Mouse (Mus musculus) ovary, postnatal 10 days (tissue): ENCODE results near the gene Frmd4a.

Source experiments
- DNase-seq: peaks from one replicate; pipeline ENCODE4 v3.0.0; 2022; ENCODE audit warnings: low spot score

The Frmd4a gene

DNA sequence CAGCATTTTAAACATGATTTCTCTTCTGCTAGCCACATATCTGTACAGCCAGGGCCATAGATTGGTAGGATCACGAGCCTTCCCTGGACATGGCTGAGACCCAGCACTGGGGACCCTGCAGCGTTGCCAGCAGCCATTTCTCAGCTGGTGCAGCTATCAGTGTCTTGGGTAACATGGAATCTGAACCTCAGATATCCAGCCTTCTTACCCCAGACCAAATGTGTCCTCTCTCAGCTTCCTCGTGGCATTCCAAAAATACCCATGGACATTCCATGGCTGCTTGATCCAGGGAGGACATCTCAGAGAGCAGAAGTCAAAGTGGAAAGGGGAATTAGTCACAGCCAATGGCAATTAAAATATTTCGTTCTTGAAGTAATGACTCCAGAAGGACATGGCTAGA, 321.6 kb downstream of the Frmd4a start:
- no peak for DNase-seq

DNA sequence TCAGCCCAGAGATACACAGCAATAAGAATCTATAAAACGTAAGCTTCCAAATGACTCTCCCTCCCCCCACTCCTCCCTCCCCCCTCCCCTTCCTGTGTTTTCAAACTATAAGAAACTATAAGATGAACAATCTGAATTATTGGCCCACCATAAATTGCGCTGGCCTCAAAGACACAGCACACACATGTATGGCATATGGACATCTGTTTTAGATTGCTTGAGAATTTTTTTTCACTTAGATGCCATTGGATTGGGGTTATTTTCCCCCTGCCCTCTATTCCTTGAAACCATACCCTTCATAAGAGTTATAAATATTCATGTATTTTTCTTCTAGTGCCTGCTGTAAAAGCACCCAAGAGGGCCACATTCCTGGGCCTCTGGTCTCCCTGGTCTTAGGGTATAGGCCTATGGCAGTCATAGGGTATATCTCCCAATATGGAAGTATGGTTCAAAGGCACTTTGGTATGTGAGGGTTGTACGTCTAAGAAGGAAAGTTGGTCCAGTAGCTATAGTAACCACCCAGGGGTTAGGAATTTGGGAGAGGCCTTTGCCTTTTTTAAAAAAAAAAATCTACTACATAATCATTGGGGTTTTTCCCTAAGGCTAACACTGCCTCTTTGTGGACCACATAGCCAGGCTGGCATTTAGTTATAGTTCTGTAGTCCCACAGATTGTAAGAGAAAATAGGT, 322.2 kb downstream of the Frmd4a start:
- no peak for DNase-seq

DNA sequence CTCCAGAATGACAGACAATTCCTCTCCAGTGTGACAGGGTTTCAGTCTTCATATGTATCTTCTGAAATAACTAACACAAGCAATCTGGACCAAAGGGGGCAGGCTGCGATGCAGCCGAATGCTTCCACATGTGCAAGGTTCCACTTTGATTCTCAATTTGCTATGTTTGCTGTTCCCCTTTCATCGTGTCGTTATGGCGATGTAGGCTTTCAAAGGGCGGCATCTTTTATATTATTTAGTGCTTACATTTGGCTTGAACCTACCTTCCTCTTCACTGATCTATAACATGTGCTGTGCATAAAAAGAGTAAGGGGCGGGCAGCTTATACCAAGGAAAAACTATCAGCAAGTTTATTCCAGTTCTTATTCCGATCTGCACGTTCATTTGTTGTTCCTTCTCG, 322.9 kb downstream of the Frmd4a start:
- no peak for DNase-seq

DNA sequence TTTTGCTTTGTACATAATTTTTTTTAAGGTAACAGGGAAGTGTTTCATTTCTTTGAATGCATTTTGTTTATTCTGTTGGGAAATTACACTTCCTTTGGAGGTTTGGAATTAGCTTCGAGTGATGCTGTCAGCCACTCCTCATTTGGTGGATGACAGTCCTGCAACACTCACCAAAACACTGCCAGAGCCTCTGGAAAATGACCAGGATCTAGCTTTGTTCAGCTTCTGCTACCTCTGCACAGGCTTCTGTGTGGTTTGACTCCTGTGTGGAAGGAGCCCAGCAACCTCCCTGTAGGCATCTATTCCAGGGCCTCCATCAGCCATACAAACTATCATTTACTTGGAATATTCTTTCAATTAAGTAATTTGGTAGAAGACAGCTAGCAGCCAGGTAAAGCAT, 323.6 kb downstream of the Frmd4a start:
- no peak for DNase-seq

DNA sequence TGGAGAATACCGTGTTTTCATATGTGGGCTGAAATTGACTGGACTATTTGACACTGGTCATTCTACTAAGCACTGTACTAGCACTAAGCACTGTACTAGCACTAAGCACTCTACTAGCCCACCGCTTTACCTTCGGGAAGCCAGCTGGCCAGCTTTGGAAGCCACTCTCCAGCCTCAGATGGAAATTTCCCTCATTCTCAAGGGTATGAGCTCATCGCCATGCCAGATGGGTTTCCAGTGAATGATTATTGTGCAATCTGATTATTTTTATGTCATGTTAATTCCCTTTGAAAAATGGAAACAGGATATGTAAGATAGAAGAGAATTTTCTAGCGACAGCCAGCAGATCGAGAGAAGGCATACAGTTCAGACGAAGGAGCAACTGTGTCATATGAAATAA, 324.5 kb downstream of the Frmd4a start:
- DNase-seq, result no peak

DNA sequence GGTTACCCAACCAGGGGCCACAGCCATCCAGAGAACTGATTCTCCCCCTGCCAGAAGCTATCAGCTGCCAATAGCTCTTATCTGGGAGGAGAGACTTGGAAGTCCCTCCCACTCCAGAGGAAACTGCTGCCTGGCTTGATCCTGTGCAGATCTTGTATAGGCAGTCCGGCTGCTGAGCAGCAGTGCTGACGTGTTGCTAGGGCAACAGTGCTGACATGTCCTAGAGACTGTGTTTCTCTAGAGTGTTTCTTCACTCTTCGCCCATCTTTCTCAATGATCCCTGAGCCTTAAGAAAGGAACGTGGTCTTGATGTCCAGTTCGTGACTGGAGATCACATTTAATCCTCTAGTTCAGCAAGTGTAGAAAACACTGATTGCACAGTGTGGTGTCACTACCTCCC, 326.9 kb downstream of the Frmd4a start:
- no peak for DNase-seq

DNA sequence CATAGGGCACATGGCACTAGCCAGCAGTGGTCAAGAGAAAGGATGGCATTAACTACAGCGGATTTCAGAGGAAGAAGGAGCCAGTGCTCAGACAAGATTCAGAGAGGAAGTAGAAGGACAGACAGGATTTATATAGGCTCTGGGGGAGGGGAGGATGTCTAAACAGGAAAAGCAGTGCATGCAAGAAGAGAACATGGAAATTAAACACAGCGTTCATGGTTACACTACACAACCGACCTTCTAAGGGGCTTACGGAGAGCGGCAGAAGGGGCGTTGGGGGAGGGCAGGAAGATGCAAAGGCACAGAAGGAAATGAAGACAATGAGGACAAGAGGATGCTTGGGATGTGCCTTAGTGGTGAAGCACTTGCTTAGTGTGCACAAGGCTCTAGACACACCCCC, 328.7 kb downstream of the Frmd4a start:
- no peak for DNase-seq

DNA sequence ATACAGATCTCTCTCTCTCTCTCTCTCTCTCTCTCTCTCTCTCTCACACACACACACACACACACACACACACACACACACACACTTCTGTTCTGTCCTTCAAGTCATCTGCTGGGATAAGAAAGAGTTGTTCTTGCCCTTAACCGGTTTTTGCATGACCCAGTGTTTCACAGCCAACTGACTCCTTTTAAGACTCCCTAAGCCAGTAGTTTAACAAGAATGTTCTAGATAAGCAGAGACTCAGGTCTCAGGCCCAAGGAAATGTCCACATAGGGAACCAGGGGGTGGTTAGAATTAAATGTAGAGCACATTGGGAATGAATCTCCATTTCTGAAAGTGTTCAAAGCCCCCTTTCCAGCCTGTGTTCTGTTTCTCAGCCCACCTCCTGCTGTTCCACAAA, 329.4 kb downstream of the Frmd4a start:
- no peak for DNase-seq

DNA sequence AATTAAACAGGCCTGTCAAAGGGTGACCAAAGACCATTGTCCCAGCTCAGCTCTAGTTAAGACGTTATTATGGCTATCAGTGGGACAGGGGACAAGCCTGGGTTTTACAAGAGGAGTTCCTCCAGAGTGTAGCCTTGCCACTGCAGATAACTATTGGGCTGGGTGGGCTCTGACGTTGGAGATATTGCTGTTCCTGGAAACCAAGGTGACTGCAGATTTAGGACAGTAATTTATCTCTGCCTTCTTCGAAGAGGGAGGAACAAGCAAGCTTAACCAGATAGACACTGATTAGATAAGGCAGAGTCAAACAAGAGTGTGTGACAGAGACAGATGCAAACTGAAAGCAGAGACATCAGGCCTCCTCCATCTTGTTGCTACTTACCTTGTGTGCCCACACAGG, 330.3 kb downstream of the Frmd4a start:
- DNase-seq, result no peak

DNA sequence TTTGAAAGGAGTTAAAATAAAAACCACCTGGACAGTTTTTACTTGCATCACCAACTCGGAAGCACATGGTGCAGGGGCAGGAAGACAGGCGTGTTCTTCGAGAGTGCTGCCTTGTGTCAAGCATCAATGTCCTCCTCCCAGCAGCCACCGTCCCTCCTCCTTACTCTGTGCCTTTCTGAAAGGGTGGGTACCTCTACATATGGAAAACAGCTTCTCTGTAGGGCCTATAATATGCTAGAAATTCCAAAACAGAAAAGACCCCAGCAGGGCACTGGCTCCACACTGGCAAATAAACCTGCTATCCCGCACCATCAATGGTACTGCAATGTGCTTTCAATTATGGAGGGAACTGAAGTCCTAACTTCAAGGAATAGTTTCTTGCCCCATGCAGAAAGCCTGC, 331.0 kb downstream of the Frmd4a start:
- no peak for DNase-seq

DNA sequence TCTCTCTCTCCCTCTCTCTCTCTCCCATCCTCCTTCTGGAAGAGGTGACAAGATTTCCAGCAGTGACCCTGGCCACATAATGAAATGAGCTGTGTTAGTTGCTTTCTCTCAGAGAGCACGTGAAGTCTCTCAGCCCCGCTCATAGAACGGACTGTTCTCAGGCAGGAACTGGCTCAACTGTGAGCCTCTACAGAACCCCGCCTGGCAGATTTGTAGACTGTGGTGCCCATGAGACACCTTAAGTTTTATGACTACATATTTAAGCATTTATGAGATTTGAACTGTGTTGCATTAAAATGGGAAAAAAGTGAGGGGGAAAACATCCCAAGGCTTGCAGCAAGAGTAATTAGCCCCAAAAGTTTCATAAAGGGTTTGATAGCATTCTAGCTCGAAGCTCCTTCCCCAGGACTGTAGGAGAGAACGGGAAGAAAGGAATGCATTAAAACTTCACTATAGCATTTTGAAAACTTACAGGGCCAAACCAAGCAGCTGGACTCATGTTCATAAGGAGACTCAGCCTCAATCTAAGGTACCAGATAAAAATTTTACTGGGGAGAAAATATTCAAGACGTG, 339.4 kb downstream of the Frmd4a start:
- no peak for DNase-seq

DNA sequence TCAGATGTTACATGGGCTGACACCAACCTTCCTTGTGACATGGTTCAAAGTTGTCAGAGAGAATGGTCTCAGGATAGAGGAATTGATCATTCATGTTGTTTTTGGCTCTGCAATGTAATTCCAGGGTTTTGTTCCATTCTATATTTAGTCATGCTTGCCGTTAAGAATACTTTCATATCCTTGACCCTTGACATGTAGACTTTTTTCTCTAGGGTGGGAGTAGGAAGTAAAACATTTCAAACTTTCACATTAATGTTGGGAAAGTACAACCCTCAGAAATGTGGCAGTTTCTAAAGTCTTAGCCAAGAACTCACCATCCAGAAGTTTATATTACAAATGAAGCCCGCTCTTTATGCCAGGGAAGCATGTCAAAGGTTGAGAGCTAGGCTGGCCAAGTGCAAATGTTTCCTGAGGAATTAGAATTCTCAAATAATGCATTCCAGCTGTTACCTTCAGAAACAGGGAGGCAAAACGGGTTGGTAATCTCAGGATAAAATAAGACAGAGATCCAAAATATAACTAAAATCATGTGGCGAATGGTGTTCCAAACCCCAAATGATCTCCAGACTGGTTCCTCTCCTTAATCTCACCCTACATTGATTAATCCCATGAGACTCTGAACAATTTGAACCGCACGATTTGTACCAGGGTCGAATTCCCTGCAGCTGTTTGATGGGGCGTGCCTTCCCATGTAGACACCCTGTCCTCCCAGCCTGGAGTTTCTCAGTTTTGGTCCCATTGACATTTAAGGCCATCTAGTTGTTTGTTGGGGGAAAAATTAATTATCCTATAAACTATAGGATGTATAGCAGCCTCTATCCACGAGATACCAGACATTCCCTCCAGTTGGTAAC, 344.7 kb downstream of the Frmd4a start:
- DNase-seq, result no peak

DNA sequence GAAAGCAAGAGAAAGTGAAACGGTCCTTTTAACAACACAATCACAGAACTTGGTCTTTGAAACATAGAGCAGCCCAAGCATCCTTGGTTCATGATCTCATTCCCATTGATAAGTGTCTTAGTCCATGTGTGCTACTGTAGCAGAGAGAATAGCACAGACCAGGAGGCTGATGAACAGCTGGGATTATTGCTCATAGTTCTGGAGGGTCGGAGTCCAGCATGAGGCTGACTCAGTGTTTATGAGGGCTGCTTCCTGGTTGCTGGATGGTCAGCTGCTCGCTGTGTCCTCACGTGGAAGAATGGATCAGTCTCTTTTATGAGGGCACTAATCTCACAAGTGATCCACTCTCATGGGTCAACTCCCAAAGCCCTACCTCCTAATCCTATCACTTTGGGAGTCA, 347.4 kb downstream of the Frmd4a start:
- no peak for DNase-seq

DNA sequence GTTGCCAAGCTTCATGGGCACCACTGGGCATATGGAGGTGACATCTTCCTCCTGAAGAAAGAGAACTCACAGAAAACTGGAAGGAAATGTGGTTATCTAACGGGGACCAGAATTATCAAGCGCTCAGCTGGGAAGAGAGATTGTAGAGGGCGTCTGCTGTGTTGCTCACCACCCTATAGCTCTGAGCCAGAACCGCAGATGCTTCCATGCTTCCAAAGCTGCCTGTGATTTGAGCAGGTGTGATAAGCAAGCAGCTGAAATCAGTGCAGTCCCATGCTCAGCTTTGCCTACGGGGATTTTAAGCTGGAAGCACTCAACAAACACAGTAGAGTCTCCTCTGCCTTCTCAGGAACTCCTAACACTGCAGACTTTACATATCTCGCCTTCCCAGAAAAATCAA, 351.0 kb downstream of the Frmd4a start:
- no peak for DNase-seq

DNA sequence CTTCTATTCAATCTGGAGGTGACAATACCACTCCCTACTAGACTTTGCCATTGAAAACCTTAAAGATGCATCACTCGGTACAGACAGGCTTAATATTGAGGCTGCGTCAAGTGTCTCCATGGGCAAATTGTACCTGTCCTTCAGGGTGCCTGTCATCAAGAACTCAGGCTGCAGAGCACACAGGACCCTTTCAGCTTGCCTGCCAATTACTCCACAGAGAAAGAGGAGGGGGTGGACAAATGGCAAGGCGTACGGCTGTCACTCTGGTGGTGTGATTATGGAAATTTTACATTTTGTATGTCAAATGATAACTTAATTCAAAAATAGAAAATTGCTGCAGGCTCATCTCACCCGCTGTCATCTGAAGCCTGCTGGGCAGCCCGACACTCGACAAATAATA, 353.0 kb downstream of the Frmd4a start:
- DNase-seq, result no peak

DNA sequence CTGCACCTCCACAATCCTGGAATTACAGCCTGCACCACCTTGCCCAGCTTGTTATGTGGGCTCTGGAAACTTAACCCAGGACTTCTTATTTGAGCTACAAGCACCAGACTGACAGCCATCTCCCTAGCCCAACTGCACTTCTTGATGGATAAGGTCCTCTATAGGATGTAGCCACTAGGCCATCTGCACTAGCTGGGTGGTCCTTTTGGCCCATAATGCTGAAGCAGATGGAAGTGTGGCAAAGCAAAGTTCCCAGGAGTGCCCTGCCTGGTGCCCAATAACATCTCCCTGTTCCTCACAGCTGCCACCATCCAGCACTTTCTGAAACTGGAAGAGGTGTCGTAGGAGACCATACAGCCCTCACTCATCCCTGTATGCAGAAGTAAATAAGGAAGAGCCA, 353.8 kb downstream of the Frmd4a start:
- no peak for DNase-seq

DNA sequence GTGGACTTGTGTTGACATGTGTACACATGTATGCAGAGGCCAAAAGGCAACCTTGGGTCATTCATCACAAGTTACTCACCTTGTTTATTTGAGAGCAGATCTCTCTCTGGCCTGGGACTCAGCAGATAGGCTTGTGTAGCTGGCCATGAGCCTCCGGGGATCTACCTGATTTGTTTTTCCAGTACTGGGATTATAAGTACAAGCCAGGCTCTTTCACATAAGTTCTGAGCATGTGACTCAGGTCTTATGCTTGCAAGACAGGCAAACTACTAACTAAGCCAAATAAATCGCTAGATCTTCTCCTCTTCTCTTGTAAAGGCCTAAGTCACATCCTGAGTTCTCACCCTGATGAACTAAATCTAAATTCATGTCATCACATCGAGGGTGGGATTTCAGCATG, 361.3 kb downstream of the Frmd4a start:
- no peak for DNase-seq

DNA sequence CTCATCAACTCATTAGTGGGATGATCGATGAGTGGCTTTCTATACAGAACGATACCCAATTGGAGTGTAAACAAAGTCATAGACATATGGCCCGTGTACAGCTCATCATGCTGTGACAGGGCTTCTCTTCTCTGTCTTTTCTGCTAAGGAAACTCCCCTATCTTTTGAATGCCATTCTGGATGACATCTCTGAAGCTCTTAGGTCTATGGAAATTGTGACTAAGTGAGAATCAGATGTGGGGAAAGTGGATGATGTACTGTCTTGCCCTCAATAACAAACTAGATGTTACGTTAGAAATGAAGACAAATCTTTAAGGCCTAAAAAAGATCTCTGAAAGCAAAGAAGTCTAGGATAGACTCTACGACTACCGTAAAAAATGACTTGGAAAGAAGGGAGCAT, 362.9 kb downstream of the Frmd4a start:
- DNase-seq, result no peak

DNA sequence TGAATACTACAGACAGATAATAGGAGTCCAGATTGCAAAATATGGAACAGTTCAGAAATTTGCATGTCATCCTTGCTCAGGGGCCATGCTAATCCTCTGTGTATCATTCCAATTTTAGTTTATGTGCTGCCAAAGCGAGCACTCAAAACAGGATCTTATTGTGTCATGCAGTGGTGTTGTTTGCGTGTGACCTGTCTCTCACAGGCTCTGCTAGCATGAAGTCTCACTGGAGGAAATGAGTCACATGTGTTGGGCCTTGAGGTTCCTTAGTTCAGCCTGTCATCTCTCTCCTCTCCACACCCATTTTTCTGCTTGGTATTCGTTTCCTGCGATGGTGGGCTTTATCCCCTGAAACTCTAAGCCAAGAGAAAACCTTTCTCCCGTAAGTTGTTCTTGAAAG, 363.4 kb downstream of the Frmd4a start:
- DNase-seq, result no peak

DNA sequence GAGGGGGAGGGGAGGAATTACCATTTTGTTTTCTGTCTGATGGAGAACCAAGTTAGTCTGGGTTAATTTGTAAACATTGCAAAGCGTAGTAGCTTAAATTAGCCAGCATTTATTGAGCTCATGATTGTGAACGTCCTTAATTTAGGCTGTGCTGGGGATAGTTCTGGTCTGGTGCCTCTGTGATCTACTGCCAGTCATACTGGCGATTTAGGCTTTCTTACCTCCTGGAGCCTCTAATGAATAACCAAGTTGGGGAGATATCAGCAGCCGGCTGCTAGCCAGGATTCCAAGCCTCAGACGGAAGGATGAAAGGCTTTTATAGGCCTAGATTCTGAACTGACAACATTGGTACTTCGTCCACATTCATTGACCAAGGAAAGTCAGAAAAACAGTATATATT, 369.0 kb downstream of the Frmd4a start:
- no peak for DNase-seq

DNA sequence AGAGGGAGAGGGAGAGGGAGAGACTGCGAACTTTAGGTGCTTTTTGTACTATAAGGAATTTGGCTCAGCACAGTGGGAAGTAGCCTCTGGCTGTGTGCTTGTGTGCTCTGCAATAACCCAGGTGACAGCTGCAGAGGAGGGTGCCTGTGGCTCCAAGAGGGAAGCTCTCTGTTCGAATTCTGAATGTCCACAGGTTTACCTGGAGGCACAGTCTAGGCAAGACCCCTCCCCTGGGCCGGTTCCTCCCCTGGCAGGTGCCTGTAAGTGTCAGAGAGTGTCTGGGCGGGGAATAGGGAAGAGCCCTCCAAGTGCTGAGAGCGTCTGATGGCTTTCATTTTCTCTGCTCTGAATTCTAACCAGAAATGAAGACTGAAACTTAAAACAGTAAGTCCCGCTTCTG, 371.8 kb downstream of the Frmd4a start:
- no peak for DNase-seq

DNA sequence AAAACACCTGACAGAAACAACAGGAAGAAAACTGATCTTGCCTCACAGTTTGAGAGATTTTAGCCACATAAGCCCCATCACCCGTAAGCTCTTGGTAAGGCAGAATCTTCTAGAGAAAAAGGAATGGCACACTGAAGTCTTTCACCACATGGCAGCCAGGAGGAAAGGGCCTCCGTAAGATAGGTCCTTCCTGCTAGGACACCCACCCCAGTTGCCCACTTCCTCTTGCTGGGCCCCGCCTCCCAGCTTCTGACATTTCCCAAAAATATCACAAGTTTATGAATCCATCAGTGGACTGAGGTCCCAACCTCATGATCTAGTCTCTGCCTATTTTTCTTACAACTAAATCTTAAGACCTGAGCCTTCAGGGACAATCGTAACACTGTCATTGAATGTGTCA, 373.6 kb downstream of the Frmd4a start:
- DNase-seq, result no peak

DNA sequence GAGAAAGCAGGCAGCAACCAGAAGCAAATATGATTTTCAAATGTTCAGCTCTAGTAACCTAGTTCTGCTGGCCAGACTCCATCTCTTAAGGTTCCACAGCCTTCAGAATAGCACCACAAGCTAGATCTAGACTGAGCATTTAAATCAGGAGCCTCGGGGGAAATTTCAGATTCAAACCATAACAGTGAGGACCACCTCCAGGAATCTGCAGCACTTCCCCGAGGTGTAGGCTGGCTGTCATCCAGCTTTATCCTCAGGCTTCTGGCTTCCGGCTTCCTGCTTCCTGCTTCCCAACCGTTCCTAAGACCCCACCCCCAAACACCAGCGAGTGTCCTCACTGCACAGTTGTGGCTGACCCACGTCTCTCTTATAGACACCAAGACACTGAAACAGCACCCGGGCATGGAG, 374.2 kb downstream of the Frmd4a start:
- no peak for DNase-seq

DNA sequence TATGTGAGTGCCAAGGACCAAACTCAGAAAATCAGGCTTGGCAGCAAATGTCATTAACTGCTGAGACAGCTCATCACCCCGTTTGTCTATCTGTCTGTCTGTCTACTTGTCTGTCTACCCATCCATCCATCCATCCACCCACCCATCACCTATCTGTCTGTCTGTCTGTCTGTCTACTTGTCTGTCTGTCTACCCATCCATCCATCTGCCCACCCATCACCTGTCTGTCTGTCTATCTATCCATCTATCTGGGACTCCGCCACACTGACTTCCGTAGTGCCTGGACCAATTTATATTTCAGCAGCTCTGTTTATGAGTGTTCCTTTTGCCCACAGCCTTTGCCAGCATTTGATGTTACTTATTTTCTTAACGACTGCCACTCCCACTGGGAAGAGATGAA, 375.5 kb downstream of the Frmd4a start:
- no peak for DNase-seq
